Mouse (Mus musculus): ENCODE measurements at regions not wholly inside any gene's neighbourhood (a gene's known extent, or its start where the extent isn't known, plus 50 kb on each side); places are given as distances from the start of the nearest gene placed in this dataset.

GRCm38 (mm10) chr17:79965625-79966024 lies 69.7 kb upstream of the Atl2 start:
- no peak for TF ChIP-seq CTCF (IDR thresholded peaks at IDR 0.05; ENCODE audit: control insufficient read depth, insufficient read depth, insufficient read length)
- no peak for TF ChIP-seq MYOG (IDR thresholded peaks at IDR 0.05; ENCODE audit: control insufficient read depth, extremely low read depth, insufficient read length)
- TF ChIP-seq USF1 (IDR thresholded peaks at IDR 0.05; ENCODE audit: low read depth): no peak
- no peak for TF ChIP-seq CEBPB (IDR thresholded peaks at IDR 0.05; ENCODE audit: low read depth)
